Mouse (Mus musculus): Measurements from ENCODE around the gene Nudt16l1.

Gene Nudt16l1

DNA sequence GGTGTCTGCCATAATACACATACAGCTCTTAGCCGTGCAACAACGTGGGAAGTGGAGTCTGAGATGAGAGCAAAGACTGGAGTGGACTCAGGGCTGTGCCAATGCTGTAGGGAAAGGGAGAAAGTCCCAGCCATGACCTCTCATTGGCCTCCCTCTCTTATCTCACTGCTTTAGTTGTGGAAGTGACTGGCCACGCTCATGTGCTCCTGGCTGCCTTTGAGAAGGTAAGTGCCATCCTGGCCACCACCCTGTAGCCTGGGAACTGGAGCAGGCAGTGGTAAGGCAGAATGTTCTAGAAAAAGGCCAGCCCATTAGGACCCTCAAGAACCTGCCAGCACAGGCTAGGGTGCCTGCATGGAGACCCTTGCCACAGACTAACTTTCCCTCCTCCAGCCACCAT, 22.6 kb upstream of the Nudt16l1 start:
- no peak for DNase-seq

DNA sequence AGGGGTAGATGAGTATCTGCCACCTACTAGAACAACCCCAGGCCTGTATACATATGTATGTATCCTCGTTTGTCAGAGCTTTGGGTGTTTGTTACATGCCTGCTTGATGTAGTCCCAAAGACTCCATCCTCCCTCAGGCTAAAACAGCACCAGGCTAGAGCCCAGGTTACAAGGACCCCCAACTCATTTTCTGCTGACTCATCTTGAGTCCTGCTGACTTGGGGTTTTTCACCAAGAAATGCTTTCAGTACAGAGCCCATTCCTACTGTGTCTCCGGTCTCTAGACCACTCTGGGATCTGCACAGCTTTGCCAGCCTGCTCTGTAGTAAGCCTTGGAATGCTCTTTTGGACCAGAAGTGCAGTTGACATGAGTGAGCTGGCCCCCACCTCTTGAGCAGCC, 22.0 kb upstream of the Nudt16l1 start:
- no peak for DNase-seq

DNA sequence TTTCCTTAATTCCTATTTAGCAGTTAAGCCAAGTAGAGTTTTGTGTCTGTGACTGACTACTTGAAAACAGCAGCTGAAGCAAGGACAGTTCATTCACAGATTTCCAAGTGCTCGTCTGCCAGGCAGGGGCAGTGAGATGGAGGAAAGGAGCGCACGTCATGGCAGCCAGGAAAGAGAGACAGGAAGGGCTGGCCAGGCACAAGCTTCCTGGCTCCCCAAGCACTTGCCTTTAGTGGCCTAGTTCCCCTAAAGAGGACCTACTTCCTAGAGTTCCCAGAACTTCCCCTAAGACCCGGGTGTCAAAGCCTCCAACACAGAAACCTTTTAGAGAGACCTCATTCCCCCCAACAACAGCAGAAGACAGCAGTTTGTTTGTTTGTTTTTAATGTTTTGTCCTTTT, 18.0 kb upstream of the Nudt16l1 start:
- no peak for DNase-seq

DNA sequence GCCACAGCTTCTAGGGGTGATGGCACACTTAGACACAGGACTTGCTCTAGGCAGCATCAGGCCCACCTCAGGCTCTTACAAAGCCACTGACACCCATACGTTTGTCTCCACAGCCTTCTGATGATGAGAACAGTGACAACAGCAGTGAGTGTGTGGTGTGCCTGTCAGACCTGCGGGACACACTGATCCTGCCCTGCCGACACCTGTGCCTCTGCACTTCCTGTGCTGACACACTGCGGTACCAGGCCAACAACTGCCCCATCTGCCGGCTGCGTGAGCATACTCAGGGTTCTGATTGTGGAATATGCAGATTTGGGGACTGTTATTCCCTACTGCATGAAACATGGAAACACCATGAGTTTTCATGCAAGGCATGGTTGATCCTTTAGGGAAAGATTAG, 16.1 kb upstream of the Nudt16l1 start:
- DNase-seq: no peak

DNA sequence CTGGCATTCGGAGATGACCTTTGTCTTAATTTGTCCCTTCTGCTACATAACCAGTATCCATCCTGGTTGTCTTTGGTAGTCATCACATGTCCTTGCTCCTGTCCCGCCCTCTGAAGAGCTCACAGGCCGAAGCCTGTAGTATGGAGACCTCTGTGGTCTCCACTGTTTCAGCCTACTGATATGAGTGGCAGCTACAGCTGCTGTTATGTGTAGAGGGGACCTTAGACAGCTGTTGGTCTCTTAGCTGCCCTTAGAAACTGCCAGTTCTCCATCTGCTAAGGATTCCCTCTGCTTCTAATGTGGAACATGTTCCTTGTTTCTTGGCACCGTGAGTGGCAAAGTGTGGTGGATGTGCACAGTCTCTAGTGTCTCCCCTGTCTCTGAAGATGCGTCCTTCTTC, 14.6 kb upstream of the Nudt16l1 start:
- DNase-seq: no peak

DNA sequence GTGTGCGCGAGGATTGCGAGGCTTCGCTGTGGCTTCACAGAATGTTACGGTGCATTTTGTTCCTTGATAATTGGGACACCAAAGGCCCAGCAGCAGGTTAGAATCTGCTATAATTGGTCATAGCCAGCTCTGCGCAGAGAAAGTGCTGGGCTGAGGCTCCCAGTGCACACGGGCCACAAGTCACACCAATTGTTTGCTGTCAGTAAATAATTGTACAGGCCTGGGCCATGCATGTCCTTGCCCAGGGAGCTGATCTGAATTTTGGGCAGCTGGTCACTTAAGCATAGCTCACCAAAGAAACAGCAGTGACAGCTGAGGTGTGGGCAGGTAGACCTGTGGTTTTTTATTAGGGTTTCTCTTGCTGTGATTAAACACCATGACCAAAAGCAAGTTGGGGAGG, 10.6 kb upstream of the Nudt16l1 start:
- DNase-seq: no peak

DNA sequence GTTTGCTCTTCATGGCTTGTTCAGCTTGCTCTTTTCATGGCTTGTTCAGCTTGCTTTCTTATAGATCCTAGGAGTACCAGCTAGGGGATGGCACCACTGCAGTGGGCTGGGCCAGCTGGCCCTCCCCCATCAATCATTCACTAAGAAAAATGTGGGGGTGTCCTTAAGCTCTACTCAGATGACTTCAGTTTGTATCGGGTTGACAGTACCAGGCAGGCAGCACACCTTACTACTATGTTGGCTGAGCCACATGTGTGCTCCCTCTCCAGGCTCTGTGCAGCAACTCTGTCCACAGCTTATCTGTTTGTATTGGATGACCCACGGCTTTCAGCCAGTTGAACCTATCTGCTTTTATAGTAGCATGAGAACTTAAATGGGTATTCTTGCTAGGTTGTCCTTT, 10.1 kb upstream of the Nudt16l1 start:
- no peak for DNase-seq

DNA sequence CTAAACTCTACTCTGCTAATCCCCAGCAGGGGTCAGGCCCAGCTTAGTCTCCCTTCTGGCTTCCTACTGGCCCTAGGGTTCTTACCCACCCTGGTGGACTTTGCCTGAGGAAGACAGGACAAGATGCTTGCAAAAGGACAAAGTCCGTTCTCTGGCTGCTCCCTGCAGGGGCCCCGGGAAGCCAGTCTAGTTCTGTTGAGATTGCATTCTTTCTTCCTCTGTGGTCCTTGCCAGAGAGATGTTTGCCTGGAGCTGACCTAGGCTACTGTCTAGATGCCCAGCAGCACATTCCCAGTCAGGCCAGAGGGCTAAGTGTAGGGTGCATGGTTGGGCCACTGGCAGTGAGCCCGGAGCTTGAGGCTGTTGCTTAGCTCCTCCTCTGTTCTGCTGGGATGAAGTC, 6.1 kb upstream of the Nudt16l1 start:
- no peak for DNase-seq

DNA sequence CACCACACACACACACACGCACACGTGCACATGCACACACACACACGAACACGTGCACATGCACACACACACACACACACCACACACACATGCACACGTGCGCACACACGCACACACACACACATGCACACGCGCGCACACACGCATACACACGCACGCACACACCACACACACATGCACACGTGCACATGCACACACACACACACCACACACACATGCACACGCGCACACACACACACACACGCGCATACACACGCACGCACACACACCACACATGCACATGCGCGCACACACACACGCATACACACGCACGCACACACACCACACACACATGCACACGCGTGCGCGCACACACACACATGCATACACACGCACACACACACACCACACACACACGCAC, 3.1 kb upstream of the Nudt16l1 start:
- DNase-seq: no peak

DNA sequence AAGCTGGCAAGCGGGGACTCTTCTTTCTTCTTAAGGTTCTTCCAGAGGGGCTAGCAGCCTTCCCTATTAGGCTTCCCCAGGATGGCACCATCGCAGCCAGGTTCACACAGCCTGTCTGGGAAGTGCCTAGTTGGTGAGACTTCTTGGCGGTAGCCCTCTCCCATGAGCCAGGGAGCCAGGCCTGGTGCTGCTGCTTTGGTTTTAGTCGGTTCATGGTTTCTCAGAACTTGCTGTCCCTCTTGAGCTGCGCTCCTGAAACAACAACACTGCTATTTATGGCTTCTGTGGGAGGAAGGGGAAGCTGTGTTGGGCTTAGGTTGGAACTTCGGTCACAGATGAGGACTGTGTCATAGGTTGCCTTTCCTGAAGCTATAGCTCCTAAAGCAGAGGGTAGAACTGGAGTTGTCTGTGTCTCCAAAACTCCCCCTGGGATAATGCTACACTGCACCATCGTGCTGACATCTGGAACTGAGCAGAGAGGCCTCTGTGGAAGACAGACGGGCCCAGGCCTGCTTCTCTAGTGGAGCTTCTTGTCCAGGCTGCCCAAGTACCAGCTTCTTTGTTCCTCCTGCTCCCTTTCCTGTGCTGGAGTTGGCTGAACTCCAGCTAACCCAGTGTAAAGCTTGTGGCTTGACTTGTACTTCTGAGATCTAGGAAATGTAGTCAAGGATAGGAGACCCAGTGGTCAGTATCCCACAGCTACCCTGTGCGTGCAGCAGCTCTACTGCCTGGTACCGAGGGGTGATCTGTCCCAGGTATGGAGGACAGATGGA, 2.4 kb upstream of the Nudt16l1 start:
- DNase-seq: no peak

DNA sequence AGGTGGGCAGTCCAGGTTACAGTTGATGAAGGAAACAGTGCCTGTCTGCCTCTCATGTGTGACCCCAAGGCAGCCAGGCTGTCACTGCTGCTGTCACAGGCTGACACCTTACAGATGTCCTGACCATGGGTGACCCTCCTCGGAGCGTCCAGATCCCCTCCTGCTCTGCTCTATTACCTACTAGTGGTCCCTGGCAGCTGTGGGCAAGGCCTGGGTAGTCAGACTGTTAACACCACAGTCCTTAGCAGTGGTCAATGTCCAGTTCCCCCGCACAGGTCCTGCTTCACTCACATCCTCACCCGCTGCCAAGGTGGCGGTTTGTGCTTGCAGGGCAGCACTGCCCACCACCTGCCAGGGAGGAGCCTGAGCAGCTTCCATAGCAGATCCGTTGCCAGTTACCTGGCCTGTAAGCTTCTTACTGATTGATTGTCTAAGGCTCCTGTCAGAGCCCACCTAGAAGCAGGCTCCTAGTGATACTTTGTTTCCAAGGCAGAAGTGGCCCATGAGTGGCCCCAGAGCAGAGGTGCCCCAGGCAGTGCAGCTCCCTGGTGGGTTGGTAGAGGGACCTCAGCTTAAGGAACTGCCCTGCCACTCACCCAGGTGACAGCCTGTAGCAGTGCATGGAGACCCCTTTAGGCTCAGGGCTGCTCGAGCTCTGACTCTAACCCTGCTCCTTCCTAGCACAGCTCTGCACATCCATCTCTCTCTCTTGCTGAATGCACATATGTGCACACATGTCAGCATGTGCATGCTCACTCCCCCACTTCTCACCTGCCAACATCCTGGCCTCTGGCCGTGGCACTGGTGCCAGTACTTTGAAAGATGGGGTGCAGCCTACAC, 990 bp upstream of the Nudt16l1 start:
- no peak for DNase-seq

DNA sequence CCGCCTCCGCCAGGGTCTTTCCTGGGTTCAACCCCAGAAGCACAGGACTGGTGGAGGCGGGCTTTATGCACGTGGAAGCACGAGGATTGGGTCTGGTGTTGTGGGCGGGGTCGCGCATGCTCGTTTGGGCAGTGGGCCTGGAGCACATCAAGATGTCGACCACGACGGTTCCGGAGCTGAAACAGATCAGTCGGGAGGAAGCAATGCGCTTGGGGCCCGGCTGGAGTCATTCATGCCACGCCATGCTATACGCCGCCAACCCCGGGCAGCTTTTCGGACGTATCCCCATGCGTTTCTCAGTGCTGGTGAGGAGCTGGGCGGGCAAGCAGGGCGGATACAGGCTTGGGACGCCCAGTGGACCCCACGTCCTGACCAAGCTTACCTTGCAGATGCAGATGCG, 428 bp downstream of the Nudt16l1 start:
- peak; percentile 93 to 96 for DNase-seq

DNA sequence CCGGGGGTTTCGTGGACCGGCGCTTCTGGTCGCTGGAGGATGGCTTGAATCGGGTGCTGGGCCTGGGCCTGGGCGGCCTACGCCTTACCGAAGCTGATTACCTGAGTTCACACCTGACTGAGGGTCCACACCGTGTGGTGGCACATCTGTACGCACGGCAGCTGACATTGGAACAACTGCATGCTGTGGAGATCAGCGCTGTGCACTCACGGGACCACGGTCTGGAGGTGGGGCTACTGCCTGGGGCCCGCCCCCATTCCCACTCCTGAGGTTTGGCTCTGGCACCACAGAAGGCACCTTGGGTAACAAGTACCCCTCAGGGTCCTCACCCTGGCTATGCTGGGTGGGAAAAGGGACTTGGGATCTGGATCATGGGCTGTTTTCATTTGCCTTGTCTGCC, 851 bp downstream of the Nudt16l1 start:
- no peak for DNase-seq

DNA sequence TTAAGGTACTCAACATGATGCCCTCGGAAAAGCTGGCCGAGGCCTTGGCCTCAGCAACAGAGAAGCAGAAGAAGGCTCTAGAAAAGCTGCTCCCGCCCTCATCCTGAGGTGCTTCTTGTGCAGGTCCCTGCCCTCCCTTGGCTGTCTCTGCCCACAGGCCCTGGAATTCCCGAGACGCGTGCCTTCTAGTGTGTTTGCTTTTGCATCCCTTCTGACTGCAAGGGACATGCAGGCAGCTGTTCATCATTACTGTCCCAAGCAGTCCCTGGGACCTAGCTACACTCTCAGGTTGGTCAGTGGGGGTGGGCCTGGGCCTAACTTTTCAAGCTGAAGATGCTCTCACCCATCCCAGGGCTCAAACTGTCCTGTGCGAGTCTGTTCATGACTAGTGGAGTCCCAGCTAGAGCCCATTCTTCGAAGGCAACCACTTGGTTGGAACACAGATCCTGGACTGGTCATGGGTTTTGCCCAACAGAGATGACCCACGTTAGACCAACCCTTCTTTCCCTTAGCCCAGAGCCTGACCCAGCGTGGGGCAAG, 1.8 kb downstream of the Nudt16l1 start:
- DNase-seq: no peak

DNA sequence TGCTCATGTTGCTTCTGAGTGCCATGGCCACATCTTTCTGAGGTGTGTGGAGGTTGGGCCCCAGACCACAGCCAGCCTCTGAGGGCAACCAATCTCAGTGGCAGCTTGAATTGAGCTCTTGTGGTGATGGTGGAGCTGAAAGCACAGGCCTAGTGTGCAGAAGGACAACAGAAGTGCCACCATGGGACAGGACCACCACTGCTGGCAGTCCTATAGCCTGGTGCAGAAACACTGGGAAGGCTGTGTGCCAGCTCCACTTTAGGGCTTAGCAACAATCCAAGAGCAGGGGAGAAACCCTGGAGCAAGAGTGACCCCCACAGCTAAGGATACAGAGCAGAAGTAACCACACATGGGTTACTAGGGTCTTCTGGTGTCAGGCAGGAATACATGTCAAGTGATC, 2.5 kb downstream of the Nudt16l1 start:
- DNase-seq: no peak

DNA sequence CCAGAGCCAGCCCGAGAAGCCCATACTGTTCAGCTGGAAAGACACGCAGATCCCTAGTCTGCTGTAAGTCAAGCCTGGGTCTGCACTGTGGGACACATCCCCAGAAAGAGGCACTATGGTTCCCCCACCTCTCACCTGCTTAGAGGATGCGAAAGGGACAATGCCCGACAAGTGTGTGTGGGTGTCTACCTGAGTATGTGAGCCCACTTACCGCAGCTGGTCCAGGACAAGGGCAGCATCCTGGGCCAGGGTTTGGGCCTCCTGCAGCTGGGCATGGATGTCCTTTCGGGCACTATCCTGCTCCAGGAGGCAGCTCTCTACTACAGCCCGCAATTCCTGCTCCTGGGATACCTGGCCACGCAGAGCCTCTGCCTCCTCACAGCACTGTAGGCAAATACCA, 4.3 kb downstream of the Nudt16l1 start:
- DNase-seq: no peak

DNA sequence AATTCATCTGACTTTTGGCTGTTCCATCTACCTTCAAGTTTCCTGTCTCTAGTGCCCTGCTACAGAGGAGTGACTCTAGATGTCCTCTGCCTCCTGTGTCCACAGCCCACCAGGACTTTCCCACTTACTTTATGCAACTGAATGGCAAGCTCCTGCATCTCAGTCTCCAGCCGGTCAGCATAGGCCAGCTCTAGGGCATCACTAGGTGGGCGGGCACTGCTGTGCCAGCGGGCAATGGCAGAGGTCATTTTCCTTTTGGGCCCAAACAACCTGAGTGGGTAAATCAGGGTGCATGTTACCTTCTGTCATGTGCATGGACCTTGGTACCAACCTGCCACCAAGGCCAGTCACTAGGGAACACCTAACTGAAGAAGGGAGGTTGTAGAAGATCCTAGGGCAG, 4.9 kb downstream of the Nudt16l1 start:
- no peak for DNase-seq

DNA sequence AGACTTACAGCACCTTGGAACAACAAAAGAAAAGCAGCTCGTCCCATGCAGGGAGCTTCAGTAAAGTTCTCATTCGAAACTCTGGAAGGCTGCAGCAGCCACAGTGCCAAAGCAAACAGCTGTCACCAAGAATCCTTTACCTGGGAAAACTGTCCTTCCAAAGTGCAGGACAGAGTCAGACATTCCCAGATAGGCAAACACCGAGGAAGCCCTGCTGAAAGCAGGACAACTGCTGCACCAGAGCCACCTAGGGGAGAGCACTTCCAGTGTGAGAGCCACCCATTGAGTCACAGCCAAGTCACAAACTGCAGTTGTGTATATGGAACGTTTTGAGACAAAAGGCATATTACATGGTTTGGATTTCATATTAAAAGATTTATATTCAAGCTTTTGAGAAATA, 6.9 kb downstream of the Nudt16l1 start:
- no peak for DNase-seq

DNA sequence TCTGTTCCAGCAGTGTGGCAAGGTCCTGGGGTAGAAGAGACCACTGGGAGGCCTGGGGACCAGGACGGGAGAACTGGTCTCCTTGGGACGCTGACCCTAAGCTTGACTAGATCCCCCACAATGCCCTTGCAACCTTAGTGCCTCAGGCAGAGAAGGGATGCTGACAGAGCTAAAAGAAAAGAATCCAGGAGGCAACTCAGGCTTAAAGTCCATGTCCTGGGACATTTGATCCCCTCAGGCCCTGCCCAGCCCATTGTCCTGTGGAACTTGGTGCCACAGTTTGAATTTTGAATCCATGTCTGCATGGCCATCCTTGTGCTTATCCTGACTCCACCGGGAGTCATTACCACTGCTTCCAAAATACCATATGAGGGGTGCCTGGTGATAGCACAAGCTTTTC, 7.6 kb downstream of the Nudt16l1 start:
- no peak for DNase-seq

DNA sequence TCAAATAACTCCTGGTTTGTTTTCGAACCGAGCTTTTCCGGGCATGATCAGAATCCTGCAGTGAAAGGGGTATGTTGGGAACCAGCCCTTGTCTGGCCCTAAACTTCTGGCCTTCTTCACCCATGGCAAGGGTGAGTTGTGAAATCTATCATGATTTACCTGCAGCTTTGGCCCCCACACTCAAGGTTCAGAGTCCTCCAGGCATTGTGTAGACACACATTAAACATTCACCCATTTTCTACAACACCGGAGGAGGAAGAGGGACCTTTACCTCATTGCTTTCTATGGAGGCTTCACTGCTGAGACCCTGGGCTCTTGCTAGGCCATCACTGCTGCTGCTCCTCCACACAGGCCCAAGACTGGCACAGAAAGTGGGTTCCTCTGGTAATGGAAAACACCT, 8.8 kb downstream of the Nudt16l1 start:
- DNase-seq: no peak

DNA sequence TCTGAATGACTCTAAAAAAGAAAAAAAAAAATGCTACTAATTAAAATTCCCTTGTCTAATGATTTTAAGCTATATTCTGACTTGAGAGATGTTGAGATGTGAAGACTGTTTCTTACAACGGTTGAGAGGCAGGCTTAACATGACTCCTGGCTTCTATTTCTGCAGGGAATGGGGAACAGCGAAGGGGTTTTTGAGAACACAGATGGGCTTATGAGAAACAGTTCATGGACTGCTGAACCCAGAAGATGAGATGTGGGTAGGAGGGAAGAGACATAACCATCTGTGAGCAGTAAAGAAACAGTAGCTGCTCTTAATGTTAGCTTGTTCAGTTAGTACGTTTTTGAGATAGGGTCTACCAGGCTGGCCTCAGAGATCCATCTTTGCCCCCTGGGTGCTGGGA, 18.0 kb downstream of the Nudt16l1 start:
- DNase-seq: no peak

DNA sequence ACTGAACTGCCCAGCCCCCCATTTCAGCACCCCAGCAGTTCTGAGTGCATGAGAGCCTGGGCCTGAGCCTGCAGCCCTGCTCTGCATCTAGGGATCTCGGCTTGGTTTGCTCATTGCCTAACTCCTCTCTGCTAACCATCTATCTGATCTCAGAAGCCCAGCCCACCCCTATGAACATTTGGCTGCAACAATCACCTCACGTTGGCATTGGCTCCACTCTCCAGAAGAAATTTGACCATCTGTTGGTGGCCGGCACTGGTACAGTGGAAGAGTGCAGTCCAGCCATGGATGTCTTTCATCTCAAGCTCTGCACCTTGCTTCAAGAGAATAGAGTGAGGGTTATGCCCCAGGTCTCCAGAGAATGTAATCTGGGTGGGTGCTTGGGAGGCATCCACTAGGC, 18.9 kb downstream of the Nudt16l1 start:
- DNase-seq: no peak

DNA sequence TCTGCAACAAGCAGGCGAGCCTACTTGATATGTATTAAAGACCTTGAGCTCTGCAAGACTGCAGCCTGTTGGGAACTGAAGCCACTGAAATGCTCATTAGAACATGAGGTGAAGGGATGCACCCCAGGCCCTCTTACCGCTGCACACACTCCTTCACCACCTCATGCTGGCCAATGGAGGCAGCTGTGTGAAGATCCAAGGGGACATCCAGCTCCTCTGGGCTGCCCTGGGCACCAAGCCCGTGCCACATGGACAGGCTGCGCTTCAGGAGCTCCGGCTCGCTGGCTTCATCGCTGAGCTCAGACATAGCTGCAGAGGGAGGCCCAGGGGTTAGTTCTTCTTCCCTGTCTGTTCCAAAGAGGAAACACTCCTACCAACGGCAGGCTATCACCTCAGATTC, 21.7 kb downstream of the Nudt16l1 start:
- DNase-seq: no peak

DNA sequence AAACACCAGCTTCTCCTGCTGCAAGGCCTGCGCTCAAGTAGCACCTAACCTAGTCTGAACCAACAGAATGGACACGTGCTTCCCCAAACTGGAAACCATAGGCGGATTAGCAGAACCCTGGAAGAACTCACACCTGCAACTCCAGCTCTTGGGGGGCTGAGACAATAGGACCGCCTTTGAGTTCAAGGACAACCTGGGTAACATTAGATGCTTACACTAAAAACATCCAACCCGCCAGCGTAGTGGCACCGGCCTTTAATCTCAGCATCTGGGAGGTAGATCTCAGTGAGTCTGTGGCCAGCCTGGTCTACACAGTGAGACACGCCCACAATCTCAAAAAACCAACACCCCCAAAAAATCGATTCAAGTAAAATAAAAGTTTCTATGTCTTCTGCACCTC, 24.8 kb downstream of the Nudt16l1 start:
- no peak for DNase-seq
